Mouse (Mus musculus) ES-Bruce4 (cell line): Measurements from ENCODE around the gene Eif3l. TPM values are rescaled to one million over a fixed set of nuclear protein-coding genes. Genes with fewer than 3 reads are reported as not detected.
A peak's percentile ranks its signal among the peaks of the same experiment; 100 is the strongest.
"Not testable (repeated sequence)": the region's sequence is repeated elsewhere in the genome, so short reads cannot be mapped to it uniquely, and the experiment has no call there.

Source experiments
- H3K27ac ChIP-seq: 2 replicates; pipeline ENCODE4 v1.5.1; 2012; ENCODE audit warnings: low read length, inconsistent platforms; ENCODE audit not compliant: insufficient read depth
- H3K27me3 ChIP-seq: 2 replicates; pipeline ENCODE4 v1.6.1; 2012; ENCODE audit warnings: mild to moderate bottlenecking, low read length, inconsistent platforms; ENCODE audit not compliant: control insufficient read depth, poor library complexity, insufficient read depth, severe bottlenecking
- H3K36me3 ChIP-seq: 2 replicates; pipeline ENCODE4 v1.6.1; 2012; ENCODE audit warnings: inconsistent platforms, mild to moderate bottlenecking, low read length, moderate library complexity; ENCODE audit not compliant: control insufficient read depth, poor library complexity, insufficient read depth, severe bottlenecking
- H3K4me1 ChIP-seq: one replicate; pipeline ENCODE4 v1.8.1; 2011; ENCODE audit warnings: low read length; ENCODE audit not compliant: control insufficient read depth, insufficient read depth
- H3K4me3 ChIP-seq: 2 replicates; pipeline ENCODE4 v1.5.1; 2011; ENCODE audit warnings: low read depth, mild to moderate bottlenecking, low read length
- H3K9ac ChIP-seq: 2 replicates; pipeline ENCODE4 v1.6.1; 2012; ENCODE audit warnings: low read depth, mild to moderate bottlenecking, inconsistent platforms; ENCODE audit not compliant: poor library complexity, severe bottlenecking
- H3K9me3 ChIP-seq: replicated peaks from 2 replicates; pipeline ENCODE4 v1.6.1; 2012; ENCODE audit warnings: mild to moderate bottlenecking, low read length, inconsistent platforms; ENCODE audit not compliant: control insufficient read depth, poor library complexity, insufficient read depth, severe bottlenecking
- CTCF ChIP-seq: IDR thresholded peaks from one replicate; pipeline ENCODE4 v1.8.1; 2011; ENCODE audit warnings: low read depth, low read length
- EP300 ChIP-seq: IDR thresholded peaks from 2 replicates; pipeline ENCODE4 v1.6.1; 2011; ENCODE audit warnings: low read depth, low read length; ENCODE audit not compliant: insufficient read depth
- POLR2A ChIP-seq: IDR thresholded peaks from one replicate; pipeline ENCODE4 v1.8.1; 2011; ENCODE audit warnings: low read length; ENCODE audit not compliant: insufficient read depth
- polyA plus RNA-seq: library from polyadenylated mRNA; stranded (reverse); fragments of >200 nt; gene quantifications from 2 replicates; pipeline ENCODE4 v1.2.4, GENCODE M21; 2011; ENCODE audit warnings: low read depth; ENCODE audit not compliant: missing spikeins, insufficient read depth, insufficient read length

Eif3l gene
- polyA plus RNA-seq, 1 experiment: 608 TPM

GRCm38 (mm10) chr15:79028823-79029484 lies 46.0 kb upstream of the Eif3l start:
- H3K27ac ChIP-seq: no peak overlapping the region
- H3K4me3 ChIP-seq: peak overlapping the region; percentile 67
- no peaks in the 10 kb centered on the region for H3K4me1 ChIP-seq
- no peaks in the 10 kb centered on the region for H3K36me3 ChIP-seq
- TF ChIP-seq CTCF (no peak), POLR2A (no peak), EP300 (no peak)
- peak overlapping the region; percentile 97 for H3K9ac ChIP-seq
- H3K9me3 ChIP-seq: no peaks in the 10 kb centered on the region
- no peaks in the 10 kb centered on the region for H3K27me3 ChIP-seq

- Histone ChIP-seq H3K36me3 (no peaks in the 10 kb centered on the region), H3K27me3 (no peaks in the 10 kb centered on the region), H3K27ac (no peak overlapping the region), H3K9ac (no peak overlapping the region), H3K4me1 (no peaks in the 10 kb centered on the region), H3K9me3 (no peaks in the 10 kb centered on the region), H3K4me3 (no peak overlapping the region)
- no peak for TF ChIP-seq POLR2A
- TF ChIP-seq EP300: no peak
- TF ChIP-seq CTCF: no peak
Measured at GRCm38 (mm10) chr15:79029519-79030241, 45.3 kb upstream of the Eif3l start.

GRCm38 (mm10) chr15:79030551-79031435 lies 44.2 kb upstream of the Eif3l start:
- H3K4me1 ChIP-seq: no peaks in the 10 kb centered on the region
- H3K27me3 ChIP-seq: no peaks in the 10 kb centered on the region
- no peaks in the 10 kb centered on the region for H3K9me3 ChIP-seq
- peak overlapping the region; percentile 7; the same call in 1 of the 2 replicates for H3K9ac ChIP-seq
- peak overlapping the region; percentile 63 for H3K4me3 ChIP-seq
- TF ChIP-seq CTCF: no peak
- peak; percentile 46; the same call in 1 of the 2 replicates for TF ChIP-seq EP300
- TF ChIP-seq POLR2A: no peak
- no peak overlapping the region for H3K27ac ChIP-seq
- H3K36me3 ChIP-seq: no peaks in the 10 kb centered on the region

GRCm38 (mm10) chr15:79031908-79032307 lies 43.1 kb upstream of the Eif3l start:
- H3K4me1 ChIP-seq, H3K4me3 ChIP-seq, H3K9me3 ChIP-seq, H3K9ac ChIP-seq, H3K36me3 ChIP-seq, H3K27ac ChIP-seq, H3K27me3 ChIP-seq: not testable (repeated sequence)

- no peaks in the 10 kb centered on the region for H3K9me3 ChIP-seq
- H3K9ac ChIP-seq: no peak overlapping the region
- peaks cover 9% of the 10 kb centered on the region; the same call in 1 of the 2 replicates for H3K36me3 ChIP-seq
- H3K27ac ChIP-seq: no peak overlapping the region
- TF ChIP-seq EP300 (no peak), POLR2A (no peak), CTCF (peak; percentile 88)
- no peak overlapping the region for H3K4me3 ChIP-seq
- H3K27me3 ChIP-seq: no peaks in the 10 kb centered on the region
- peaks cover 5% of the 10 kb centered on the region for H3K4me1 ChIP-seq
Measured at GRCm38 (mm10) chr15:79037913-79038328, 37.1 kb upstream of the Eif3l start.

- peaks cover 9% of the 10 kb centered on the region; the same call in 1 of the 2 replicates for H3K36me3 ChIP-seq
- H3K9me3 ChIP-seq: no peaks in the 10 kb centered on the region
- H3K4me1 ChIP-seq: peaks cover 5% of the 10 kb centered on the region
- no peak overlapping the region for H3K9ac ChIP-seq
- H3K27ac ChIP-seq: peak overlapping the region; percentile 13; the same call in 1 of the 2 replicates
- no peak overlapping the region for H3K4me3 ChIP-seq
- TF ChIP-seq POLR2A (no peak), CTCF (no peak), EP300 (no peak)
- no peaks in the 10 kb centered on the region for H3K27me3 ChIP-seq
Measured at GRCm38 (mm10) chr15:79038331-79038730, 36.6 kb upstream of the Eif3l start.
